Mouse (Mus musculus): ENCODE measurements around the gene Klhl29.
A peak's percentile ranks its signal among the peaks of the same experiment; 100 is the strongest.

Klhl29 gene

GRCm38 (mm10) chr12:5185603-5186002 lies 189.9 kb downstream of the Klhl29 start:
- no peak for DNase-seq (ENCODE audit: low spot score)

DNA sequence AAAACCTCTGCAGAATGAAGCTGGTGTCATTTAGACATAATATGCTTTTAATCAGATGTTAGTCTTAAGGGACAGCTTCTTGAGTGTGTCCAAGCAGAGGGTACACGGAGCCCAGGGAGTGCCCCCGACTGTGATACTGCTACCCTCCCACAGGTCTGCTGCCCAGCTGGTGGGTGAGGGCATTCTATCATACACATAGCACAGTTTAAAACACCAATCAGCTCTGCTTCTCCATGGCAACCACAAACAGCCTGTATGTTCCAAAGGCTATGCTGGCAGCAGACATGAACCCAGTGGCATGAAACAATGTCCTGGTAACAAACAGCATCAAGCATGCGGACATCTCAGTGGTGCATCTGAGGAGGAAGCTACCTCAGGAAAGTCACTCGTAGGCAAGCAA lies 192.9 kb downstream of the Klhl29 start:
- DNase-seq (ENCODE audit: low spot score), result no peak

DNA sequence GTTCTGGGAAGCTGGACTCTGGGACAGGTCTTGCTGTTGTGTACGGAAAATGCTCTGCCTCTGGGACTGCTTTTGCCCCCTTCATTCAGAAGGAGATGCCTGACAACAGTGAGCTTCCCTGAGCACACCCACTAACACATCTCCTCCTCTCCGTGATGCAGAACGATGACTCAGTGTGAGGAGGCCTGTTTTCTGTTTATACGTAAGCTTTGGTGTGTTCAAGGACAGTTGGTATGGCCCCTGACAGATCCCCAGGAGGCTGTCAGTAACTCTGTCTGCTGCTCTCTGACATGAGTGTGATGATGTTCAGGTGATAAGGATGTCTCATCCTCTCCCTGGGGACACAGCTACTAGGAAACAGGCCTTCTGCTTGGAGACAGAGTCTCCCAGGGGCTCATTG lies 193.3 kb downstream of the Klhl29 start:
- DNase-seq (ENCODE audit: low spot score), result no peak

DNA sequence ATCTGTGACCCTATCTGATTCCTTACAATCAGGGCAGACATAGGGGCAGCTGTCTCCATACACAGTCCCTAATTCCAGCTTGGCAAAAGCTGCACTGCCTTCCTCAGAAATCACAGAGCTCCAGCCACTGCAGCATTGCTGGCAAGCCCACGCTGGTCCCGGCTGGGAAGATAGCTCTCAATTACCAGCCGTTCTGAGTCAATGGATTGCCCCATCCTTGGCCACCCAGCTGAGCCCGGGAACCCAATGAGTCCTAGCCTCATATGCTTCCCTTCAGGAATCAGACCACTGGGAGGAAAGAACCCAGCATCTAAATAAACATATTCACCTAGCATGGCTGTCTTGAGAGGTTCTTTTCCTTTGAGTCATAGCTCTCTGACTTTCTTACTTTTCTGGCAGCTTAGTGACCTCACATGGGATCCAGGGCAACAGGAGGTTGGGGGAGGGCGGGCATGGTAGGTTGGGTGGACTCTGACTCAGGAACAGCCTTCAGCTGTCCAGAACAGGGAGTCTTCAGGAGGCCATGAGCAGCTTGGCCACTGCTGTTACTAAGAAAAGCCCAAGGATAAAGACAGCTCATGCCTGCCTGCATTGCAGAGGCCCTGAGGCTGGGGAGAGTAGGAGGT lies 198.7 kb downstream of the Klhl29 start:
- DNase-seq (ENCODE audit: low spot score), result no peak

GRCm38 (mm10) chr12:5166141-5166540 lies 209.3 kb downstream of the Klhl29 start:
- no peak for DNase-seq (ENCODE audit: low spot score)

DNA sequence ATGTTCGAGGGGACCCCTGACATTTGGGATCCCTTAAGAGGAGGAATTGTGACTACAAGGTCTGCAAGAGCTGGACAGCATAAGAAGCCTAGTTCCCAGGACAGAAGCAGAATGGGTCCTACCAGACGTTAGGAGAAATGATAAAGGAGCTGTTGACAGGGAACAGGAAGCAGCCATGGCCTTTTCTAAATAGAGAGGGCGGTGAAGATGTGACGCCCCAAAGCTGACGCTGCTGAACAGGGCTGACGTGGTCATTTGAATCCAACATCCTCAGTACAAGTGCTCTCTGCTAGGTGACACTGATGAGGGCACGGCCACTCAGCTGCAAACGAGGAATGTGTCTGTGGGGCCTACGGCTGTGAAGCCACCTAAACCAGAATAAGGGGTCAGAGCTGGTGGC lies 210.1 kb downstream of the Klhl29 start:
- no peak for DNase-seq (ENCODE audit: low spot score)

DNA sequence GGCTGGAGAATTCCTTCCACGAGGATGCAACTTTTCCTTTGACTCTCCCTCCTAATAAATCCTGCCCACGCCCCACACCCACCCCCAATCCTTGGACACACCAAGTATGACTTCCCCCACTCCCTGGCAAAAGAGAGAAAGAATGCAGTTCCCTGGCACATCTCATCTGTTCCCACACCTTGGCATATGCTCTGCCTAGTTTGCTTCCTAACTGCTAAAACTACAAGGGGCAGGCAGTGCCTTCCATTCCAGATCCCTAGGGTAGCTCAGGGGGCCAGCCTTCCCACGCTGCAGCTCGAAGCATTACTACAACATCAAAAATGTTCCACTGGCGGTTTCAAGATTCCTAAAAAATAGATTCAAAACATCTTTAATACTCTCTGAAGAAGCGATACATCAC lies 212.8 kb downstream of the Klhl29 start:
- no peak for DNase-seq (ENCODE audit: low spot score)

- no peak for DNase-seq (ENCODE audit: low spot score)
Measured at GRCm38 (mm10) chr12:5161631-5162030, 213.9 kb downstream of the Klhl29 start.

DNA sequence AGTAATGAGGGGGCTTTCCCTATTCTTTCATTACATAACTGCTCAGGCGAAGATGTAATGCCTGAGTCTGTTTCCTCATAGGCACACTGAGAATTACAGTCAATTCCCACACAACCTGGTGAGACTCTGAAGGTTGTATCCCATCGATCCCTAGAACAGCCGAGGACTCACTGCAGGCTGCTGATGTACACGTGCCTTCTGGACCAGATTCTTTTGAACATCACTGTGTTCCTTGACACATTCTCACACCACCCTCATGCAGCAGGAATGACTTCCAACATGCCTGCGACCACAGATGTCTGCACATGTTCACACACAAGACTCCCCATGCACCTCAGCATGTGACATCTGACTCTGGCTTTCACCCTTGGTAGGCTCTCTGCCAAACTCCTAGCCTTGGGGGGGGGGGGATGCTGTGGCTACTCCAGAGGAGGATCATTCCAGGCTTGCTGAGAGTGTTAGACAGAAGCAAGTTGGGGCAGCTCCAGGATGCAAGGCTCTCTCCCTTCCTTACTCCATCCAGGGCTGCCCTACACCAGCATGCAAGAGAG lies 217.5 kb downstream of the Klhl29 start:
- DNase-seq (ENCODE audit: low spot score), result no peak

GRCm38 (mm10) chr12:5157021-5157681 lies 218.3 kb downstream of the Klhl29 start:
- peak; percentile 46 for DNase-seq (ENCODE audit: low spot score)

- DNase-seq (ENCODE audit: low spot score), result no peak
Measured at GRCm38 (mm10) chr12:5155177-5155576, 220.3 kb downstream of the Klhl29 start.

DNA sequence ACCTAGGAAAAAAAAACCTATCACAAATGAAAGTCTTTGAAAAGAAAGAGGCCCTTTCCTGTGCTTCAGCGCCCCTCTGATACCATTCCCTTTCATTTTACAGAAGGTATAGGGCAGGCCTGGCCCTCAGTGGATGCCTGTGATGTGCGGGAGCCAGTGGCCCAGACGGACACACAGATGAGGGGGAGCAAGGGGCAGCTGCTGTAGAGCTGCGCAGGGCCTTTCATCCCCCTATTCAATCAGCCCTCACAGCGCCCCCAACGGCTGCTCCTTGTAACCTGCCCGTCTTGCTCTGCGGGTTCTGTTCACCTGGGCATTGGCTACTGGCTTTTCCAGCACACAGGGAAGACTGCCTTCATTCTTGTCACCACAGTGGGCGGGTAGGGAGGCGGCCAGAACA lies 223.6 kb downstream of the Klhl29 start:
- no peak for DNase-seq (ENCODE audit: low spot score)

DNA sequence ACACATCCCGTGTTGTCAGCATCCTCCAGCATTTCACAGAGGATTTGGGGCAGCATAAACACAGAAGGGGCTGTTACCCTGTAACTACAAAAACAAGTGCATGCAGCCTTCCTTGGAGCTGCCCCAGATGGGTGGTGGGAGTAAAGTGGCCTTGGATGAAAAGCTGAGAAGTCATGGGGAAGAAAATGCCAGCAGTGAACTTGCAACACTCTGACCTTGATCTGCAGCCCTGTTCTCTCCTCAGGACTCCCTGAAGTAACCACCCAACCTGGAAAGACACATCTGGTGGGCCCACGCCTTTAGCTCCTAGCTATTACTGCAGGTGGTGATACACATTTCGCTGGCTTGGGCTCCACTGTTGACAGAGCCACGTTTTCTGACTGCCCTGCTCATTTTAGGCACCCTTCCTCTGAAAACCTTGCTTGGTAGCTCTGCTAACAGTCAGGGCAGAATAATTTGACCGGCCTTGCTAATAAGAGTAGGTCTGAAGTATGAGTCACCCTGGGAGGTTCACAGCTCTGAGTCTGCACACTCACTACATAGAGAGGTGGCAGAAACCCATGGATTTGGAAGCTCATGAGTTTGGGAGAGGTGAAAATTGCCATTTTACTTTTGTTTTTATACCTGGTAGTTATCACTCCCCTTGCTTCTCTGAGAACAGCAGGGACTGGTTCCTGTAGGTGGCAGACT lies 228.0 kb downstream of the Klhl29 start:
- DNase-seq (ENCODE audit: low spot score), result no peak

DNA sequence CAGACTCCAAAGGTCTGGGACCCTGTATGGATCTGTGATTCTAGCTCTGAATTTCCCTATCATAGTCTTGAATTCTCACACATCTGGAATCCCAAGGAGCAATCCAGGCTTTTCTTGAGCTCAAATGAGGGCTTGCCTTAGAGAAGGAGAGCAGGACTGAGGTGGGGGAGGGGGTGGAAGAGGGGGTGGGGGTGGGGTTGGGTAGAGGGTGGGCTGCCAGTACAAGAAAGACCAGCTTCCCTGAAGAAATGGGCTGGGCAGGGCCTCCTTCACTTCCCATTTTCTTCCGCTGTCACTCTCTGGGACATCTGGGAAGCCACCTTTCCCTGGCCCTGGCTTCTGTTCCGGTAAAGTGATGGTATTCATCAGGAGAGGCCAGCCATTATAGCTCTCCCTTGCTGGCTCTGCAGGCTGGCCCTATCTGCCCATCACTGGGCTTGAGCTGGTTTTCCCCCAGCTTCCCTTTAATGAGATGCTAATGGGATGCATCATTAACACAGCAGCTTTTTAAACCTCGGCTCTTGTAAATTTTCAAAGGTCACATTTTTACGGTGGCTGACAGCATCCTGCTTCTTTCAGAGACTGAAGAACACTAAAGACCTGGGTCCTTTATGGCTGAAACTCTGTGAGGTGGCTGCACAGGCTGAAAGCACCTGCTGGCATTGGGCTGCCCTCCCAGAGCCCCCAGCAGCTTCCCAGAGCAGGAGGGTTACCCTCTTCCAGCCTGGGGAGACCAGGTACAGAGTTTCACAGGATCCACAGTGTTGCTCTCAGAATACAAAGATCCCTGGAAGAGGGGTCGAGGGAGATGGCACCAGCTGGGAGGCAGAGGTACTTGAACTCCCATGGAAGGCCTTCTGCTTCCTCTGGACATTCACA lies 231.3 kb downstream of the Klhl29 start:
- DNase-seq (ENCODE audit: low spot score), result no peak

DNA sequence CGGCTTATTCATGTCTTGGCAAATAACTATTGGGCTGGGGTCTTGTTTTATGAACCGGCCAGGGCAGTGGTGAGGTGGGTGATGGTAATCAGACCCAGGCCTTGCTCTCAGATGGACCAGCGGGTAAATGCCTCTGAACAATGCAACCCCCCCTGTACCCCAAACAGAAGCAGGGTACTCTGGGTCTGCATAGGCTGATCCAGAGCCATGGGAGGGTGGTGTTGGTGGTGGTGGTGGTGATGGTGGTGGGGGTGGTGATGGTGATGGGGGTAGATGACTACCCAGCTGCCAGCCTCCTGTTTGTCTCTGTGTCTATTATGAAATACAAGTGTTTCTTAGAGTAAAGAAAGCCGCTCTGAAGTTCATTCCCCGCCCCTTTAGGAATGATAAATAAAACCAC lies 232.3 kb downstream of the Klhl29 start:
- no peak for DNase-seq (ENCODE audit: low spot score)

- peak; percentile 76 for DNase-seq (ENCODE audit: low spot score)
Measured at GRCm38 (mm10) chr12:5142776-5143175, 232.7 kb downstream of the Klhl29 start.

DNA sequence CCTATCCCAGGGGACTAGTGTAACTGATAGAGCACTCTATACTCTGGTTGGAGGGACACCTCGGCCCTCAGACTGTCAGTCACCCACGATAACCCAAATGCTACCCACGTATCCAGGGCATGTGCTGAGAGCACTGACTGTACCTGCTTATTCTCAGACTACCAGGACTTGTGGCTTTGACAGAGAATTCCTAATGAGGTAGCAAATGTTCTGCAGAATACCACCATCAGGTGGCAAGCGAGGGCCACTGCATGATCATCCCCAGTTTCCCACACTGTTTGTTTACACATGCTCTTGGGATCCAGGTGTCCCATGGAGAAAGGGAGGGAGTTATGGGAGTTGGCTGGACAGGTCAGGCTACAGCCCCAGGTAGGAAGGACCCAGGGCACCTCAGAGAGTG lies 234.4 kb downstream of the Klhl29 start:
- DNase-seq (ENCODE audit: low spot score), result no peak

GRCm38 (mm10) chr12:5139302-5139701 lies 236.2 kb downstream of the Klhl29 start:
- no peak for DNase-seq (ENCODE audit: low spot score)

- DNase-seq (ENCODE audit: low spot score), result no peak
Measured at GRCm38 (mm10) chr12:5136300-5136699, 239.2 kb downstream of the Klhl29 start.

DNA sequence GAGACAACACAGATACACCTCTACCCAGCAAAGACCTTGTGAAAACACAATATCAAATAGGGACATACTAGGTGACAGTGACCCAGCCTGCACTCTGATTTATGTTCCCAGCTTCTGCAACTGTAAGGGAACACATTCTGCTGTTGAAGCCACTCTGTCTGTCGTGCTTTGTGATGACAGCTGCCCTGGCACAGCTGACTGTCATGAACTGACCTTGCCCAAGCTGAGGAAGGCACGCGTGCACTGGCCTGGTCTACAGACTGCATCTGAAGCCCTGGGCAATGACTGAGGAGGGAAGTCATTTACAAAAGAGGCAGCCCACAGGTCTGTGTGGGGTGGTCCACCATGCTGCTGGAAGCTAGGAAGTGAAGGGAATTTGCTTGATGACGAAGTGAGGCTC lies 246.3 kb downstream of the Klhl29 start:
- DNase-seq (ENCODE audit: low spot score), result no peak

GRCm38 (mm10) chr12:5125907-5126306 lies 249.6 kb downstream of the Klhl29 start:
- DNase-seq (ENCODE audit: low spot score), result no peak

- no peak for DNase-seq (ENCODE audit: low spot score)
Measured at GRCm38 (mm10) chr12:5122972-5123371, 252.5 kb downstream of the Klhl29 start.
